Mouse (Mus musculus): ENCODE data around the gene Dus1l.
A peak's percentile ranks its signal among the peaks of the same experiment; 100 is the strongest.
"Not testable (repeated sequence)": the region's sequence is repeated elsewhere in the genome, so short reads cannot be mapped to it uniquely, and the experiment has no call there.

Gene Dus1l

DNA sequence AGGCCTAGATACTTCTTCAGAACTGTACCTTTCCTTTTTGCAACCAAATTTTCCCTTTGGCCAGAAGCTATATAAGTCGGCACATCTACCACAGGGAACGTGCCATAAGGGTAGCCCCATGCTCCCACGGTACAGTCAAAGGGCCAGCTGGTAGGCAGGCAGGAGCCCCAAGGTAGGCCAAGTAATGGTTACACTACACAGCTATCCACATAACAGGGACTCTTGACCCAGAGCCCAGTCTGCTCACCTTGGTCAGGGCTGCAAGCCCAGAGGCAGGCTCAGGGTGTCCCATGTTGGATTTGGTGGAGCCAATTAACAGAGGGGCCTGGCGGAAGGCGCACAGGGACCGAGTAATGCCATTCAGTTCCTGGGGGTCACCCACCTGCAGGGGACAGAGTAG is 23.4 kb upstream of the Dus1l start:
- DNase-seq (ENCODE audit: low spot score in 2 of 2): no peak

DNA sequence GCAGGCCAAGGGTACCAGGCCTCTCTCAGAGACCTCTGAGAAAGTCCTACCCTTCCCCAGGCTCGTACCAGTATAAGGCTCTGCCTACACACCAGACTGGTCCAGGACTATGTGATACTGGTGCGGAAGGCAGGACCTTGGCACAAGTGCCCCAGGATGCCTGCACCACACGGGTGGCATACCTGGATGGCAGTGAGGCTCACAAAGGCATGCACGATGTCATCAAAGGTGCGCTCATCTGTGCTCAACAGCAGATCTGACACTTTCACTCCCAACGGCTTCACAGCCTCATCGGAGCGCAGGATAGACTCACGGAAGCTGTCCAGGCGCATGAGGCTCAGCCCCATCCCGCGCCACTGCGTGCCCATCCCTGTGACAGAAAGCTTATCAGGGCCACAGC is 22.0 kb upstream of the Dus1l start:
- no peak for DNase-seq (ENCODE audit: low spot score in 2 of 2)

DNA sequence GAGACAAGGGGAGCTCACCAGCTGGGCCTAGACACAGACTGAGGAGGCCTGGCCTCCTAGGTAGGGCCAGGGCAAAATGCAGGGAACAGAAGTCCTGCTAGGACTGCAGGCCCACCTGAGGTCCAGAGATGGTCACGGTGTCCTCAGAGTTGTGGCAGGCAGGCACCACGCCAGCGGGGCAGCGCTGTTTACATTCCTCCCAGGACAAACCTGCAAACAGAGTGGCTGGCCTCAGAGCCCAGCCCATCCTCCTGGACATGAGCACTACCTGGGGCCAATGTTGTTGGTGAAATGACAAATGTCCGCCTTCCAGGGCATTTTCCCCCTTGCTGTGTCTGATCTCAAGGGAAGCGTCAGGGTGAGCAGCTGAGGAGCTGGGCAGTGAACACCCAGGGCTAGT is 21.2 kb upstream of the Dus1l start:
- no peak for DNase-seq (ENCODE audit: low spot score in 2 of 2)

GRCm38 (mm10) chr11:120812068-120812467 is 15.9 kb upstream of the Dus1l start:
- DNase-seq (ENCODE audit: low spot score in 2 of 2): no peak

DNA sequence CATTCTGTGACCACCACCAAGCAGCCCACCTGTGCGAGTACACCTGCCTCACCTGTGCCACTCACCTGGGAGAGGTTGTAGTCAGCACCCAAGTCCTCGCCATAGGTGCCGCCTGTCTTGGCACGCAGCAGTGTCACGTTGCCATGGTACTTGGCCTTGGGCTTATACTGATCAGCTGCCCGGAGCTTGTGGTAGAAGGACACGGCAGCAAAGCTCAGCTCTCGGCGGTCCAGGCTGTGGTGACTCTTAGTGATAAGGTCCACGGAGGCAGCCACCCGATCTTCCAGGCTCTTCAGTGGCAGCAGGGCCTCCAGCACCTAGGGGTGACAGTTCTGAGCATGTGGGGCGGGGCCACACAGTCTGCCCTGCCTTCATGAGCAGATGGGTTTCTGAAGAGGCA is 11.8 kb upstream of the Dus1l start:
- no peak for DNase-seq (ENCODE audit: low spot score in 2 of 2)

- DNase-seq (ENCODE audit: low spot score in 2 of 2): no peak
Measured at GRCm38 (mm10) chr11:120805375-120806298, 9.4 kb upstream of the Dus1l start.

DNA sequence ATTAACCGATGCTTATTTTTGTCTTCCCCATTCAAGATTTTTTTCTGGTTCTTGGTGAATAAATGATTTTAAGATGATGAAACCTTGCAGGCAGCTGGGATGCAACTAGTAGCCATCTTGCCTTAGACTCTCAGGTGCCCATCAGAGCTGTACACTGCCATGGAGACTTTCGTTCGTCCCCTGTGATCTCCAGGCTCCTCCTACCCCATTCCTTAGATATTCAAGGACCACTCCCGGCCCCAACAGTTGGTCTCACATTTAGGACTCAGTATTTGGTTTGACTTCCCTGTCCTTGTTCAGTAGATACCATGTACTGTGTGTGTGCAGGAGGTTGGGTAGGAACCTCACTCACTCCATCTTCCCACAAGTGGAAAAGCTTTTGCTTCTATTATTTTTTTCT is 8.6 kb upstream of the Dus1l start:
- DNase-seq (ENCODE audit: low spot score in 2 of 2): no peak

- DNase-seq (ENCODE audit: low spot score in 2 of 2): no peak
Measured at GRCm38 (mm10) chr11:120804274-120804673, 8.1 kb upstream of the Dus1l start.

GRCm38 (mm10) chr11:120800061-120800904 is 4.1 kb upstream of the Dus1l start:
- DNase-seq (ENCODE audit: low spot score in 2 of 2): peak; percentile 75 to 82

DNA sequence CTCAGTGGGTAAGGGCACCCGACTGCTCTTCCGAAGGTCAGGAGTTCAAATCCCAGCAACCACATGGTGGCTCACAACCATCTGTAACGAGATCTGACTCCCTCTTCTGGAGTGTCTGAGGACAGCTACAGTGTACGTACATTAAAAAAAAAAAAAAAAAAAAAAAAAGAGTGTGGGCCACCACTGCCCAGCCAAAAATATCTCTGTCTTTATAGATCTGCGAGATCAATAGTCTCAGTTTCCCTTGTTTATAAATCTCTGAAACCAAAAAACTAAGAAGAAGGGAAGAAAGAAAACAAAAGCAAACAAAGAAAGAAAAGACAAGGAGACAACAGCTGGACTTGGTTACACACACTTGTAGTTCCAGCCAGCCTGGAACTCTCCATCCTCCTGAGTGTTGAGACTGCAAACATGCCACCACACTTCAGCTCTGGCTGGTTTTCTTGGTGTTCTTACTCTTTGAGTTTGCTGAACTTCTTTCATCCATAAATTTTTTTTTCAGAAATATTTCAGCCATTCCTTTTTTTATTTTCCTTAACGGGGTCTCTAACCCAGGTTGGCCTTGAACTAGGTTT is 3.2 kb upstream of the Dus1l start:
- no peak for DNase-seq (ENCODE audit: low spot score in 2 of 2)

GRCm38 (mm10) chr11:120798244-120798643 is 2.0 kb upstream of the Dus1l start:
- DNase-seq (ENCODE audit: low spot score in 2 of 2): no peak

DNA sequence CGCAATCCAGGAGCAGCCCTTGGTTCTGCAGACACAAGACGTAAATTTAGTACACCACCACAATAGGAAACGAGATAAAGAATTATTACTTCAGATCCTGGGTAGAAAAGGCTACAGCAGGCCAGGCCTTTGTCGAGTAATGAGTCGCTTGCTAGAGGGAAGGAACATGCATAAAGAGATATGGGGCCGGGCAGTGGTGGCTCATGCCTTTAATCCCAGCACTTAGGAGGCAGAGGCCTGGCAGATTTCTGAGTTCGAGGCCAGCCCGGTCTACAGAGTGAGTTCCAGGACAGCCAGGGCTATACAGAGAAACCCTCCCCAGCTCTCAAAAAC is 377 bp upstream of the Dus1l start:
- DNase-seq (ENCODE audit: low spot score in 2 of 2): no peak

GRCm38 (mm10) chr11:120792652-120793051 is 3.6 kb downstream of the Dus1l start:
- DNase-seq (ENCODE audit: low spot score in 2 of 2): no peak

GRCm38 (mm10) chr11:120789810-120790209 is 6.4 kb downstream of the Dus1l start:
- DNase-seq (ENCODE audit: low spot score in 2 of 2): no peak

DNA sequence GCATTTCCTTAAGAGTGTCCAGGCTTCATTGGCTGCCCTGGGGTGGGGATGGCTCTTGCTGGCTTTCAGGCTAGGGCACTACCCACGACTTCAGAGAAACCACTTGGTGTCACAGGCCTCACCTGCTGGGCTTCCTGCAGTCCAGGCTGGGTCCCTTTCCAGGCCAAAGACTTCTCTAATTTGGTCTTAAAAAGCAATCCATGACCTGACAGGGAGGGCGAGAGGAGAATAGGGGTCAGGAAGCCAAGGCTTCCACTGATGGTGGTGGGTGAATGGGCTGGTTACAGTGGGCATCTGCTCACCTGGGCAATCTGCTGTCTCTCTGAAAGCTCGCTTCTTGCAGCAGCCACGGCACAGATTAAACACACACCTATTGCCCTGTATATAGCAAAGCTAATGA is 6.8 kb downstream of the Dus1l start:
- no peak for DNase-seq (ENCODE audit: low spot score in 2 of 2)

DNA sequence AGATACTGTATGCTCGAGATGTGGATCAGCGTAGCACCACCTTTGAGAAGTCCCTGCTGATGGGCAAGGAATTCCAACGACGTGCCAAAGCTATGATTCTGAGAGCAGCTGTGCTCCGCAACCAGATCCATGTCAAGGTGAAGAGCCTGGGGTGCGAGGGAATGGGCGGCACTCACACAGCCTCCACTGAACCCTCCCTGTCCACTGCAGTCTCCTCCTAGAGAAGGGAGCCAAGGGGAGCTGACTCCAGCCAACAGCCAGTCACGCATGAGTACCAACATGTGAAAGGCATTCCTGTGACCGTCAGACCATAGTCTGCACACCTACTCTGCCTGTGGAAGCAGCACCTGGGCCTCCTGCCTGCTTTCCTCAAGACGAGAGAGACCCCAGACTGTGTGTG is 7.7 kb downstream of the Dus1l start:
- not testable (repeated sequence) for DNase-seq (ENCODE audit: low spot score in 2 of 2)

DNA sequence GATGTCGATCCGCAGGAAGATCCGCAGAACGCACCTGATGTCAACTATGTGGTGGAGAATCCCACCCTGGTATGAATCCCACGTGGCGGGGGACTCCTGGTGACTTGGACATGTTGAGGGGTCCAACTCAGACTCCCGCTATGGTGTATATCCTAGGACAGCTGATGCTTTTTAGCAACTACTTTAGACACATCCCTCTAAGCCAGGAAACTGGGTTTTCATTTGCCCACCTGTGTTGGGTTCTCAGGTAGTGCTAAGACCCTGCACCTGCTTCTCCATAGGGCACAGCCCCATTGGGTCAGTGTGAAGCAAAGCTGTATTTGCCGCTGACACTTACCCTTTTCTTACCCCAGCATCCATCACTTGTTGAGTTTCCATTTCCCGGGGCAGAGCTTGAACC is 11.1 kb downstream of the Dus1l start:
- DNase-seq (ENCODE audit: low spot score in 2 of 2): no peak

- peak; percentile 60 to 73 for DNase-seq (ENCODE audit: low spot score in 2 of 2)
Measured at GRCm38 (mm10) chr11:120784064-120784791, 12.0 kb downstream of the Dus1l start, which contains the start of the genes Rfng and Gps1. Gene Rfng, minus strand, starts transcription at chr11:120784207. Gene Gps1, plus strand, starts transcription at chr11:120784272.

DNA sequence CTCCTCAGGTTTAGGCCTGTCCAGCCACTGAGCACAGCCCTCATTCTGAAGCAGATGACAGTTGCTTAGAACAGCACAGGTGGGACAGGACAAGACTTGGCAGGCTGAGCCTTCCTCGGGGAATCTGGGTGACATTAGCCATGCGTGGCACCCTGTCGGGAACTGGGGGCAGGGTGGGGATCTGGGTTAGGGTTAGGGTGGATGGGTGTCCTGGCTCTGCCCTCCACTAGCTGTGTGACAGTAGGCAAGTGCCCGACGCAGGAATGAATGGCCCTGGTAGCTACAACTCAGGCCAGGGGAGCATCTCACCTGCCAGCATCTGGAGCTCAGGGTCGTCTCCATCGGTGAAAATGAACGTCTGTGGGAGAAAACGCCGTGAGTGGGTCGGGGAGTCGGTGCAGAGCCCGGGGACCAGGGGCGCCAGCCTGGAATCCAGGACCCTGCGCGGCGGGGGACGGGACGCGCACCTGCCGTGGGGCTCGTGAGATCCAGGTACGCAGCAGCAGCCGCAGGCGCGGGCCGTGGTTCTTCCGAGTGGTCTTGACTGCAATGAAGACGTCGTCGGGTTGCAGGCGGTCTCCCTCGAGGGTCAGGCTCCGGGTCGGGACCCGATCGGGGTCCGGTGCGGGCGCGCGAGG is 12.7 kb downstream of the Dus1l start:
- no peak for DNase-seq (ENCODE audit: low spot score in 2 of 2)

DNA sequence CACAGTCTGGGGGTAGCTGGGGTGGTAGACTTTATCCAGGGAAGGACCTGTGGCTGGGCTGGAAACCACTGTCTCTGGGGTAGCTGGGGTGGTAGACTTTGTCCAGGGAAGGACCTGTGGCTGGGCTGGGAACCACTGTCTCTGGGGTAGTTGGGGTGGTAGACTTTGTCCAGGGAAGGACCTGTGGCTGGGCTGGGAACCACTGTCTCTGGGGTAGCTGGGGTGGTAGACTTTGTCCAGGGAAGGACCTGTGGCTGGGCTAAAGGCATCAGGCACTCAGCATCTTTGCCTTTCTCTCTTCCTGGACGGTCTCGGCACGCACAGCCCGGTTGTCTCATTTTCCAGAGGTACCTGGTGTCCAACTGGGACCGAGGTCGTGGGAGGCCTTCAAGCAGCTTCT is 14.8 kb downstream of the Dus1l start:
- not testable (repeated sequence) for DNase-seq (ENCODE audit: low spot score in 2 of 2)

DNA sequence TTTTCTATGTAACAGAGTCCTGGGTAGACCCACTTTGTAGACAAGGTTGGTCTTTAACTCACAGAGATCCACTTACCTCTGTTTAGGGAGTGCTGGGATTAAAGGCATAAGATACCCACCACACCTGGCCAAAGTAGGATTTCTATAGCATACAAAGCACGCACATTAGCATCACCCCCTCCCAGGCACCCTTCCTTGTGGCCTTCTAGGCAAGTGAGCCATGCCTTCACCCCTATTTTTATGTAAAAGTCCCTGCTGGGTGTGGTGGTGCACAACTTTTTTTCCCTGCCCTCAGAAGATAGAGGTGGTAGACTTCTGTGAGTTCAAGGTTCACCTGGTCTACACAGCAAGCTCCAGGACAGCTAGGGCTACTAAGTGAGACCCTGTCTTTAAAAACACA is 16.3 kb downstream of the Dus1l start:
- no peak for DNase-seq (ENCODE audit: low spot score in 2 of 2)
